Mouse (Mus musculus) MEL (cell line): ENCODE results near the gene Tbxas1. TPM values are rescaled to one million over a fixed set of nuclear protein-coding genes. Genes with fewer than 3 reads are reported as not detected.

Experiments
- DNase-seq: peaks from one replicate; pipeline ENCODE4 v3.0.0; 2011; ENCODE audit warnings: low read depth, low spot score
- H3K27ac ChIP-seq: 2 replicates; pipeline ENCODE4 v1.5.1; 2012; ENCODE audit warnings: low read depth, mild to moderate bottlenecking, control low read depth, low read length, moderate library complexity; ENCODE audit not compliant: control insufficient read depth
- H3K27me3 ChIP-seq, 2 experiments: fragments of 150-350 bp in 1 of 2; sonication (generic) in 1 of 2; 2 replicates each; pipeline ENCODE4 v1.6.1; 2012; ENCODE audit warnings: low read length in 2 of 2, mild to moderate bottlenecking in 2 of 2, improper control_type of control experiment in 1 of 2, moderate library complexity in 1 of 2; ENCODE audit not compliant: insufficient read depth in 2 of 2, control insufficient read depth in 1 of 2
- H3K36me3 ChIP-seq, 2 experiments: 2 replicates each; pipeline ENCODE4 v1.6.1; 2012 to 2014; ENCODE audit warnings: low read length in 2 of 2, improper control_type of control experiment in 1 of 2, inconsistent platforms in 1 of 2, mild to moderate bottlenecking in 1 of 2; ENCODE audit not compliant: insufficient read depth in 2 of 2, control insufficient read depth in 1 of 2
- H3K4me1 ChIP-seq, 2 experiments: fragments of 150-350 bp in 1 of 2; sonication (generic) in 1 of 2; 2 replicates each; pipeline ENCODE4 v1.6.1; 2012; ENCODE audit warnings: low read length in 2 of 2, improper control_type of control experiment in 1 of 2, mild to moderate bottlenecking in 1 of 2; ENCODE audit not compliant: insufficient read depth in 2 of 2, control insufficient read depth in 1 of 2
- H3K4me3 ChIP-seq, 2 experiments: fragments of 150-350 bp in 1 of 2; sonication (generic) in 1 of 2; 2 replicates each; pipeline ENCODE4 v1.5.1; 2012; ENCODE audit warnings: low read depth in 2 of 2, low read length in 2 of 2, mild to moderate bottlenecking in 2 of 2, moderate library complexity in 2 of 2, control low read depth in 1 of 2, improper control_type of control experiment in 1 of 2; ENCODE audit not compliant: control insufficient read depth in 1 of 2, insufficient read depth in 1 of 2
- H3K79me2 ChIP-seq: 2 replicates; pipeline ENCODE4 v1.6.1; 2012; ENCODE audit warnings: mild to moderate bottlenecking, low read length, moderate library complexity; ENCODE audit not compliant: control insufficient read depth, poor library complexity, insufficient read depth
- H3K9ac ChIP-seq: 2 replicates; pipeline ENCODE4 v1.6.1; 2012; ENCODE audit warnings: low read depth, mild to moderate bottlenecking, control low read depth, low read length, moderate library complexity; ENCODE audit not compliant: control insufficient read depth, poor library complexity, severe bottlenecking
- H3K9me3 ChIP-seq: fragments of 150-350 bp; sonication (generic); replicated peaks from 2 replicates; pipeline ENCODE4 v1.6.1; 2012; ENCODE audit warnings: mild to moderate bottlenecking, low read length, improper control_type of control experiment, moderate library complexity; ENCODE audit not compliant: insufficient read depth
- BHLHE40 ChIP-seq: IDR thresholded peaks from 2 replicates; pipeline ENCODE4 v1.6.1; 2012; ENCODE audit warnings: low read depth, mild to moderate bottlenecking, inconsistent platforms, low read length, improper control_type of control experiment, borderline replicate concordance
- CTCF ChIP-seq, 3 experiments: IDR thresholded peaks in 2 of 3; conservative IDR thresholded peaks in 1 of 3; 2 replicates each; pipeline ENCODE4 v1.5.1; 2011 to 2012; ENCODE audit warnings: low read length in 3 of 3, low read depth in 2 of 3, mild to moderate bottlenecking in 2 of 3, improper control_type of control experiment in 1 of 3, inconsistent platforms in 1 of 3, mixed read lengths in 1 of 3, moderate library complexity in 1 of 3; ENCODE audit not compliant: control insufficient read depth in 1 of 3, insufficient read depth in 1 of 3, poor library complexity in 1 of 3, severe bottlenecking in 1 of 3
- GATA1 ChIP-seq: IDR thresholded peaks from 2 replicates; pipeline ENCODE4 v1.6.1; 2011; ENCODE audit warnings: low read depth, low read length, improper control_type of control experiment
- HCFC1 ChIP-seq: IDR thresholded peaks from 2 replicates; pipeline ENCODE4 v1.6.1; 2012; ENCODE audit warnings: low read depth, mild to moderate bottlenecking, inconsistent platforms, low read length, improper control_type of control experiment, moderate library complexity
- JUND ChIP-seq: IDR thresholded peaks from 2 replicates; pipeline ENCODE4 v1.6.1; 2011; ENCODE audit warnings: low read depth, mild to moderate bottlenecking, improper control_type of control experiment, low read length
- KAT2A ChIP-seq: conservative IDR thresholded peaks from 2 replicates; pipeline ENCODE4 v1.6.1; 2012; ENCODE audit warnings: low read depth, low read length, improper control_type of control experiment, inconsistent platforms
- MAX ChIP-seq: IDR thresholded peaks from 2 replicates; pipeline ENCODE4 v1.6.1; 2011; ENCODE audit warnings: low read length, improper control_type of control experiment
- MAZ ChIP-seq: IDR thresholded peaks from 2 replicates; pipeline ENCODE4 v1.6.1; 2012; ENCODE audit warnings: low read depth, mild to moderate bottlenecking, inconsistent platforms, low read length, improper control_type of control experiment
- MXI1 ChIP-seq: IDR thresholded peaks from 2 replicates; pipeline ENCODE4 v1.6.1; 2011; ENCODE audit warnings: mild to moderate bottlenecking, low read depth, low read length, improper control_type of control experiment
- MYB ChIP-seq: IDR thresholded peaks from 2 replicates; pipeline ENCODE4 v1.6.1; 2011; ENCODE audit warnings: mild to moderate bottlenecking, low read depth, low read length, improper control_type of control experiment
- MYC ChIP-seq: IDR thresholded peaks from 2 replicates; pipeline ENCODE4 v1.6.1; 2011; ENCODE audit warnings: low read depth, mild to moderate bottlenecking, low read length, improper control_type of control experiment, moderate library complexity
- POLR2A ChIP-seq, 2 experiments: IDR thresholded peaks; 2 replicates each; pipeline ENCODE4 v1.6.1; 2011 to 2012; ENCODE audit warnings: low read length in 2 of 2, mild to moderate bottlenecking in 2 of 2, control low read depth in 1 of 2, improper control_type of control experiment in 1 of 2, low read depth in 1 of 2, moderate library complexity in 1 of 2; ENCODE audit not compliant: control insufficient read depth in 1 of 2, insufficient read depth in 1 of 2, poor library complexity in 1 of 2
- POLR2AphosphoS5 ChIP-seq: IDR thresholded peaks from 2 replicates; pipeline ENCODE4 v1.6.1; 2012; ENCODE audit warnings: low read depth, borderline replicate concordance, mild to moderate bottlenecking, inconsistent platforms, low read length, moderate library complexity, mixed read lengths
- SIN3A ChIP-seq: IDR thresholded peaks from 2 replicates; pipeline ENCODE4 v1.6.1; 2012; ENCODE audit warnings: low read length, improper control_type of control experiment, inconsistent platforms
- SMC3 ChIP-seq: IDR thresholded peaks from 2 replicates; pipeline ENCODE4 v1.6.1; 2011; ENCODE audit warnings: low read depth, low read length, improper control_type of control experiment
- TAL1 ChIP-seq: IDR thresholded peaks from 2 replicates; pipeline ENCODE4 v1.6.1; 2012; ENCODE audit warnings: mild to moderate bottlenecking, inconsistent platforms, low read length, moderate library complexity, mixed read lengths
- UBTF ChIP-seq: IDR thresholded peaks from 2 replicates; pipeline ENCODE4 v1.6.1; 2012; ENCODE audit warnings: low read depth, mild to moderate bottlenecking, inconsistent platforms, low read length, improper control_type of control experiment, moderate library complexity, borderline replicate concordance; ENCODE audit not compliant: insufficient read depth
- USF1 ChIP-seq: IDR thresholded peaks from 2 replicates; pipeline ENCODE4 v1.6.1; 2014; ENCODE audit warnings: low read depth, mild to moderate bottlenecking, inconsistent platforms, low read length, improper control_type of control experiment, moderate library complexity
- USF2 ChIP-seq, 2 experiments: IDR thresholded peaks; 2 replicates each; pipeline ENCODE4 v1.6.1; 2011 to 2012; ENCODE audit warnings: improper control_type of control experiment in 2 of 2, low read length in 2 of 2, borderline replicate concordance in 1 of 2, inconsistent platforms in 1 of 2, low read depth in 1 of 2, mild to moderate bottlenecking in 1 of 2; ENCODE audit not compliant: insufficient read depth in 1 of 2
- polyA plus RNA-seq, 2 experiments: library from polyadenylated mRNA; stranded (reverse) in 1 of 2; unstranded in 1 of 2; fragments of >175 nt in 1 of 2; fragments of >200 nt in 1 of 2; gene quantifications; 2 replicates each; pipeline versions ENCODE4 v1.2.1 to v1.2.4; 2012; ENCODE audit warnings: low replicate concordance in 2 of 2, low read depth in 1 of 2; ENCODE audit not compliant: insufficient read length in 2 of 2, insufficient read depth in 1 of 2, missing spikeins in 1 of 2
- total RNA-seq: library from RNA; depleted of rRNA; stranded (reverse); fragments of 300-350 nt; gene quantifications from 2 replicates; pipeline ENCODE4 v1.2.3, GENCODE M21; 2012

Gene Tbxas1
- total and polyA plus RNA-seq, 3 experiments: 0.54 to 2.7 TPM; not detected in 1

DNA sequence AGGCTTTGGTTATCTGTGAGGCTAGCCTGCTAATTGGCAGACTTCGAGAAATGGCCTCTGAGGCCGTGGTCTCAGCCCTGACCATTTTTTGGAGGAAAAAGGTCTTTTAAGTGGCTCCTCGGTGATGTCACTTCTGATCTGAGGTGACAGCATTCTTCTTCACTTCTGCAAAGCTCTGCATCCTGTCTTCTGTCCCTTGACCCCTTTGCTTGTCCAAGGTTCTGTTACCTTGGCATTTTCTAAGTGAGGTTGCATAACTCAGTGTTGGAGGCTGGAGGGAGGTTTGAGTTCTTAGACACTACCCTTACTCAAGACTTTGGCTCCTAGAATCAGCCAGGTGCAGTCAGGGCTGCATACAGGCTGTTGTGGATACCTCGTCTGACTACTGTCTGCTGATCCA is 63.9 kb downstream of the Tbxas1 start:
- H3K4me3 ChIP-seq: no peak overlapping the region
- peaks cover 0 to 19% of the 10 kb centered on the region in 2 experiments; a peak in 2 of 4 replicates for H3K4me1 ChIP-seq
- H3K9me3 ChIP-seq: no peaks in the 10 kb centered on the region
- TF ChIP-seq SMC3 (no peak), TAL1 (no peak), KAT2A (no peak), MYB (no peak), JUND (no peak), MAZ (no peak), MYC (no peak), CTCF (IDR thresholded peaks at IDR 0.05 in 2 of 3, conservative IDR thresholded peaks at IDR 0.05 in 1 of 3; ENCODE audit: control insufficient read depth in 1 of 3, insufficient read depth in 1 of 3, low read depth in 2 of 3, low read length in 3 of 3, poor library complexity in 1 of 3, severe bottlenecking in 1 of 3) (no peak), SIN3A (no peak), UBTF (no peak), GATA1 (no peak), HCFC1 (no peak), POLR2A (IDR thresholded peaks at IDR 0.05; ENCODE audit: control insufficient read depth in 1 of 2, insufficient read depth in 1 of 2, low read depth in 1 of 2, low read length in 2 of 2, poor library complexity in 1 of 2) (no peak), MAX (no peak), MXI1 (no peak)
- H3K9ac ChIP-seq: no peak overlapping the region
- no peak overlapping the region for H3K27ac ChIP-seq
- no peaks in the 10 kb centered on the region for H3K79me2 ChIP-seq
- no peaks in the 10 kb centered on the region for H3K27me3 ChIP-seq
- peaks cover 0 to 4% of the 10 kb centered on the region in 2 experiments; a peak in 2 of 4 replicates for H3K36me3 ChIP-seq
- no peak for DNase-seq

DNA sequence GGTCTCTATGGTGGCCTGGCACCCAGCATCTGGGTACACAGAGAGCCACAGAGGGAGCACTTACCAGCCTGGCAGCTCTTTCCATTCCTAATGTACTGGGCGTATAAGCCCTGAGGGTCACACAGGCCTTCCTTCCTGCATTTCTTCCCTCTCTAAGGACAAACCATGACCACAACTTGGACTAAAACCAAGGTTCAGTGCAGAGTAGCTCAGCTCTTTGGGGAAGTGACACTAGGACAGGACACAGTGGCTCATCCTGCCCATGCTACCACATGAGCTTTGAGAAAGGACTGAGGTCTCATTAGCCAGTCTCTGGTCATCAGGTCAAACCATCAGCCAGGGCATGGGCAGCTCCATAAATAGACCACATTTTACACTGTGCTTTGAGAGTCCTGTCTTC is 65.8 kb downstream of the Tbxas1 start:
- H3K9ac ChIP-seq: no peak overlapping the region
- H3K27me3 ChIP-seq: no peaks in the 10 kb centered on the region
- H3K79me2 ChIP-seq: no peaks in the 10 kb centered on the region
- H3K9me3 ChIP-seq: no peaks in the 10 kb centered on the region
- TF ChIP-seq BHLHE40 (no peak), JUND (no peak), USF1 (no peak), USF2 (IDR thresholded peaks at IDR 0.05; ENCODE audit: borderline replicate concordance in 1 of 2, insufficient read depth in 1 of 2, low read depth in 1 of 2, low read length in 2 of 2) (no peak), UBTF (no peak), TAL1 (no peak), POLR2AphosphoS5 (no peak)
- no peak overlapping the region for H3K4me3 ChIP-seq
- peaks cover 0 to 4% of the 10 kb centered on the region in 2 experiments; a peak in 2 of 4 replicates for H3K36me3 ChIP-seq
- peaks cover 0 to 19% of the 10 kb centered on the region in 2 experiments; a peak in 2 of 4 replicates for H3K4me1 ChIP-seq
- no peak overlapping the region for H3K27ac ChIP-seq
- peak; percentile 36 for DNase-seq
